Mouse (Mus musculus) stomach, embryonic 16.5 days (tissue): Measurements from ENCODE around the gene Pitpnm3. TPM values are rescaled to one million over a fixed set of nuclear protein-coding genes. Genes with fewer than 3 reads are reported as not detected.

Source experiments
- ATAC-seq: fragments of 200-750 bp; cut with Nextera tagmentation; 2 replicates; pipeline ENCODE4 v1.8.0; 2017; ENCODE audit warnings: moderate number of reproducible peaks, moderate TSS enrichment; ENCODE audit not compliant: insufficient read depth, low FRiP score
- H3K27ac ChIP-seq: fragments of 300-500 bp; sonication (generic); 2 replicates; pipeline ENCODE4 v1.5.1; 2014; ENCODE audit warnings: low read length
- H3K27me3 ChIP-seq: fragments of 300-500 bp; sonication (generic); 2 replicates; pipeline ENCODE4 v1.6.1; 2014; ENCODE audit warnings: low read length, control low read depth, mixed read lengths; ENCODE audit not compliant: control insufficient read depth, insufficient read depth
- H3K36me3 ChIP-seq: fragments of 300-500 bp; sonication (generic); 2 replicates; pipeline ENCODE4 v1.6.1; 2014; ENCODE audit warnings: low read length; ENCODE audit not compliant: control insufficient read depth, insufficient read depth
- H3K4me1 ChIP-seq: fragments of 300-500 bp; sonication (generic); 2 replicates; pipeline ENCODE4 v1.6.1; 2014; ENCODE audit warnings: low read length, control low read depth, mixed read lengths; ENCODE audit not compliant: control insufficient read depth, insufficient read depth
- H3K4me2 ChIP-seq: fragments of 300-500 bp; sonication (generic); 2 replicates; pipeline ENCODE4 v1.6.1; 2014; ENCODE audit warnings: low read depth, low read length, mixed read lengths
- H3K4me3 ChIP-seq: fragments of 300-500 bp; sonication (generic); replicated peaks from 2 replicates; pipeline ENCODE4 v1.5.1; 2014; ENCODE audit warnings: mild to moderate bottlenecking, low read length
- H3K9ac ChIP-seq: fragments of 300-500 bp; sonication (generic); 2 replicates; pipeline ENCODE4 v1.6.1; 2014; ENCODE audit warnings: low read length
- H3K9me3 ChIP-seq: fragments of 300-500 bp; sonication (generic); replicated peaks from 2 replicates; pipeline ENCODE4 v1.6.1; 2016; ENCODE audit warnings: low read length, control low read depth; ENCODE audit not compliant: control insufficient read depth
- WGBS: fragments of 180-500 bp; shearing (Covaris S2); extraction: QIAGEN DNeasy Blood & Tissue Kit; methylation state at CpG from one replicate; pipeline ENCODE4 v1.1.7; 2014; 5-methylcytosine and 5-hydroxymethylcytosine counted together
- polyA plus RNA-seq: library from polyadenylated mRNA; unstranded; fragments of >200 nt; fragmentation: Nextera tagmentation; extraction: Ambion mirVana; gene quantifications from 2 replicates; pipeline ENCODE4 v1.2.1, GENCODE M21; 2015

Pitpnm3 gene
- polyA plus RNA-seq, 1 experiment from 2014 or later: 0.63 TPM

GRCm38 (mm10) chr11:72169871-72170270 is 34.3 kb upstream of the Pitpnm3 start:
- H3K4me3 ChIP-seq: no peak overlapping the region
- no peak overlapping the region for H3K9ac ChIP-seq
- H3K4me1 ChIP-seq: no peaks in the 10 kb centered on the region
- 77% methylated on average over 4 of the region's 4 CpGs for WGBS
- no peaks in the 10 kb centered on the region for H3K27me3 ChIP-seq
- no peaks in the 10 kb centered on the region for H3K9me3 ChIP-seq
- H3K4me2 ChIP-seq: no peak overlapping the region
- no peak for ATAC-seq
- H3K36me3 ChIP-seq: 0 out of 2 replicates have a peak, but pooled peaks cover 3% of the 10 kb centered on the region
- H3K27ac ChIP-seq: no peak overlapping the region

GRCm38 (mm10) chr11:72163198-72163597 is 27.6 kb upstream of the Pitpnm3 start:
- no peaks in the 10 kb centered on the region for H3K27me3 ChIP-seq
- H3K36me3 ChIP-seq: 0 out of 2 replicates have a peak, but pooled peaks cover 3% of the 10 kb centered on the region
- H3K9me3 ChIP-seq: no peaks in the 10 kb centered on the region
- no peak overlapping the region for H3K9ac ChIP-seq
- 87% methylated on average over 2 of the region's 2 CpGs for WGBS
- H3K4me1 ChIP-seq: no peaks in the 10 kb centered on the region
- no peak for ATAC-seq
- H3K4me3 ChIP-seq: no peak overlapping the region
- H3K4me2 ChIP-seq: no peak overlapping the region
- no peak overlapping the region for H3K27ac ChIP-seq

GRCm38 (mm10) chr11:72156624-72157023 is 21.0 kb upstream of the Pitpnm3 start:
- Histone ChIP-seq H3K27ac (0 out of 2 replicates have a peak overlapping the region, but pooled peaks have one; percentile 62), H3K27me3 (no peaks in the 10 kb centered on the region), H3K9ac (no peak overlapping the region), H3K4me2 (no peak overlapping the region), H3K4me3 (no peak overlapping the region), H3K4me1 (peaks cover 9% of the 10 kb centered on the region), H3K36me3 (peaks cover 4% of the 10 kb centered on the region; the same call in 1 of the 2 replicates), H3K9me3 (no peaks in the 10 kb centered on the region)
- no peak for ATAC-seq
- 59% methylated on average over 2 of the region's 2 CpGs for WGBS

GRCm38 (mm10) chr11:72155981-72156428 is 20.4 kb upstream of the Pitpnm3 start:
- H3K9ac ChIP-seq: no peak overlapping the region
- peak; percentile 23; the same call in 1 of the 2 replicates for ATAC-seq
- H3K4me1 ChIP-seq: peaks cover 15% of the 10 kb centered on the region
- H3K4me2 ChIP-seq: no peak overlapping the region
- H3K27me3 ChIP-seq: no peaks in the 10 kb centered on the region
- no peaks in the 10 kb centered on the region for H3K9me3 ChIP-seq
- WGBS: 65% methylated on average over 4 of the region's 4 CpGs
- peak overlapping the region; percentile 62; the same call in 1 of the 2 replicates for H3K27ac ChIP-seq
- no peak overlapping the region for H3K4me3 ChIP-seq
- peaks cover 4% of the 10 kb centered on the region; the same call in 1 of the 2 replicates for H3K36me3 ChIP-seq

- ATAC-seq: peak; percentile 38; the same call in 1 of the 2 replicates
- Histone ChIP-seq H3K9me3 (no peaks in the 10 kb centered on the region), H3K4me1 (peaks cover 18% of the 10 kb centered on the region), H3K36me3 (peaks cover 4% of the 10 kb centered on the region; the same call in 1 of the 2 replicates), H3K27me3 (no peaks in the 10 kb centered on the region), H3K4me3 (no peak overlapping the region), H3K4me2 (no peak overlapping the region), H3K9ac (0 out of 2 replicates have a peak overlapping the region, but pooled peaks have one; percentile 23), H3K27ac (peak overlapping the region; percentile 36)
- whole genome bisulfite sequencing: 65% methylated on average over 11 of the region's 11 CpGs
Measured at GRCm38 (mm10) chr11:72155186-72155980, 19.8 kb upstream of the Pitpnm3 start.

GRCm38 (mm10) chr11:72153122-72153862 is 17.7 kb upstream of the Pitpnm3 start:
- WGBS: 80% methylated on average over 12 of the region's 12 CpGs
- no peak for ATAC-seq
- Histone ChIP-seq H3K4me1 (peaks cover 18% of the 10 kb centered on the region), H3K4me3 (no peak overlapping the region), H3K36me3 (peaks cover 4% of the 10 kb centered on the region; the same call in 1 of the 2 replicates), H3K27ac (no peak overlapping the region), H3K9ac (no peak overlapping the region), H3K9me3 (no peaks in the 10 kb centered on the region), H3K27me3 (no peaks in the 10 kb centered on the region), H3K4me2 (no peak overlapping the region)

- H3K27ac ChIP-seq: no peak overlapping the region
- H3K4me2 ChIP-seq: no peak overlapping the region
- H3K4me3 ChIP-seq: no peak overlapping the region
- no peaks in the 10 kb centered on the region for H3K27me3 ChIP-seq
- no peak overlapping the region for H3K9ac ChIP-seq
- H3K36me3 ChIP-seq: peaks cover 4% of the 10 kb centered on the region; the same call in 1 of the 2 replicates
- H3K4me1 ChIP-seq: peaks cover 10% of the 10 kb centered on the region
- H3K9me3 ChIP-seq: no peaks in the 10 kb centered on the region
- 49% methylated on average over 2 of the region's 2 CpGs for WGBS
- ATAC-seq: no peak
Measured at GRCm38 (mm10) chr11:72151120-72151519, 15.5 kb upstream of the Pitpnm3 start.

GRCm38 (mm10) chr11:72147910-72148309 is 12.3 kb upstream of the Pitpnm3 start:
- ATAC-seq: no peak
- H3K4me2 ChIP-seq: no peak overlapping the region
- H3K9me3 ChIP-seq: no peaks in the 10 kb centered on the region
- peaks cover 9% of the 10 kb centered on the region for H3K4me1 ChIP-seq
- no peak overlapping the region for H3K27ac ChIP-seq
- H3K4me3 ChIP-seq: no peak overlapping the region
- H3K27me3 ChIP-seq: no peaks in the 10 kb centered on the region
- WGBS: 65% methylated on average over 3 of the region's 3 CpGs
- H3K9ac ChIP-seq: no peak overlapping the region
- no peaks in the 10 kb centered on the region for H3K36me3 ChIP-seq

- Histone ChIP-seq H3K4me2 (no peak overlapping the region), H3K36me3 (no peaks in the 10 kb centered on the region), H3K27me3 (no peaks in the 10 kb centered on the region), H3K4me3 (no peak overlapping the region), H3K27ac (no peak overlapping the region), H3K9me3 (no peaks in the 10 kb centered on the region), H3K4me1 (peaks cover under 1% of the 10 kb centered on the region; the same call in 1 of the 2 replicates), H3K9ac (no peak overlapping the region)
- 84% methylated on average over 1 of the region's 1 CpGs for WGBS
- no peak for ATAC-seq
Measured at GRCm38 (mm10) chr11:72145877-72146248, 10.3 kb upstream of the Pitpnm3 start.
